Mouse (Mus musculus) ZHBTc4 (cell line): Measurements from ENCODE around the gene Prkag2.

Experiments
- DNase-seq: peaks from one replicate; pipeline ENCODE4 v3.0.0-alpha.2; 2011; ENCODE audit warnings: low read depth, low spot score

Gene Prkag2

DNA sequence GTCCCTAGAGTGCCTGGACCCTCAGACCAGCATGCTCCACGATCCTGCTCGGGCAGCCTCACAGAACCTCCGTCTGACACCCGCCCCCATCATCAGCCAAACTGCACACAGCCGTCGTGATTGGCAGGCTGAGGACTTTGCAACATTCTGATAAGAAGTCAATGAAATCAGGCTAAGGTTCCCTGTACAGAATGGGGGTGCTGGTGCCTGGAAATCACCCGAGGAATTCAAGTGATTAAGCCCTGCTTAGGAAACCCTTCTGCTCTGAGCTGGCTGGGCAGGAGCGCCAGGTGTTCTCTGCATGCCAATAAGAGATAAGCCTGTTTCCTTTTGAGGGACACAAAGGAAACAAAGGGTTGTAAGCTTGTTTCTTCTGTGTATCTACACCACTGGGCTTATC, 131.7 kb downstream of the Prkag2 start:
- no peak for DNase-seq

DNA sequence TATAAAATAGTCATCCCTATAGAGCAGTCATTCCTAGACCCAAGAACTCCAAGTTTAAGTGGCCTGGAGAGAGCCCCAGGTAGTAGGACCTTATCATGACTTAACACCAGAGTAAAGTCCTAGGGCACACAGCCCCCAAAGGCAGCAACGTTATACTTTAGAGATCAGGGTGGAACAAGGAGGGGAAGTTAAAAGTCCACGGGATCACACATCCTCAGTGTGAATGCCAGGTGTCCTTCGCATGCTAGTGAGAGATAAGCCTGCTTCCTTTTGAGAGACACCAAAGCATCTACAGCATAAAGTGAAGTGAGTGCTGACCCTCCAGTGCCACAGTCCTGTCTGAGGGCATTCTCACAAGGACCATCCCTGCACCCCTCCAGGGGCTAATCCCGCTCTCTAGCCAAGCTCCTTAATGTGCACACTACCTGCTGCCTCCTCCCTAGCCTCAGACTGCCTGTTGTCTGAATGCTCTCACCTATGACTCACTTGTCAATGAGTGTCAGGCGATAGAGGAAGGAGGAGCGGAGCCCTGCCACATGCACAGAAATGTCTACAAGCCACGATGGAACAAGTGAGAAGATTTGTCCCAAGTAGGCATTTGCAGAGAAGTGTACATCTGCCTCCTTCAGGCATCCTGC, 132.4 kb downstream of the Prkag2 start:
- DNase-seq, result no peak

DNA sequence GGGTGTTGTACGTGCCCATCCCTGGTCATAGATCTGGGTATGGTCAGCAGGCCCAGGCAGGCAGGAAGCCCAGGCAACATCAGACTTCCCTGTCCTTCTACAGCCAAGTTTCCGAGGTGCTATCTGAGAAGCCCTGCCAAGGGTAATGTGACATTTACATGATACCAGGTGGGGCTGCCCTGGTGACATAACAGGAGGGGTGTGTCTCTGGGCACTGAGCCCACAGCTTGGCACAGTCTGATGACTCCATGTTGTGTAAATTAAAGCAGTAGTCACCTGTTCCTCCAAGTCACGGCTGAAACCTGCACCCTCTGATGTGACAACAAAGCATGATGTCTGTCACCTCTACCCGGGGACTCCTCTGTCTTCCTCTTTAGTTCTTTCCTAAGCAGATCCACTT, 136.7 kb downstream of the Prkag2 start:
- no peak for DNase-seq

DNA sequence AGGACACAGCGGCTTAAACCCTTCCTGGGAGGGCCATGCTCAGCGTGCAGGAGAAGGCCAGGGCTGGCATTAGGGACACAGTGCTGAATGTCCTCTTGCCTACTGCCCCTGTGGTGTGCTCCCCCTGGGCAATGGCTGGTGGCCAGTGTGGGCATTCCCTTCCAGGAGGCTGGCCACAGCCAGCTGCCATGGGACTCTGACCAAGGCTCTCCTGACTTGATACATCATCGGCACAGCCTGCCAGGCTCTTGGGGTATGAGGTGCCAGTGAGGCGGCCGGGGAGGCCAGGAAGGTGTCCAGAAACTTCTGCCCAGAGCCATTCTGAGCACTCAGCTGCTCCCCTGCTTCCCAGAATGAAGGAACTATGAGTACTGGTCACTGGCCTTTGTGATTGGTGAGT, 139.7 kb downstream of the Prkag2 start:
- DNase-seq, result no peak

DNA sequence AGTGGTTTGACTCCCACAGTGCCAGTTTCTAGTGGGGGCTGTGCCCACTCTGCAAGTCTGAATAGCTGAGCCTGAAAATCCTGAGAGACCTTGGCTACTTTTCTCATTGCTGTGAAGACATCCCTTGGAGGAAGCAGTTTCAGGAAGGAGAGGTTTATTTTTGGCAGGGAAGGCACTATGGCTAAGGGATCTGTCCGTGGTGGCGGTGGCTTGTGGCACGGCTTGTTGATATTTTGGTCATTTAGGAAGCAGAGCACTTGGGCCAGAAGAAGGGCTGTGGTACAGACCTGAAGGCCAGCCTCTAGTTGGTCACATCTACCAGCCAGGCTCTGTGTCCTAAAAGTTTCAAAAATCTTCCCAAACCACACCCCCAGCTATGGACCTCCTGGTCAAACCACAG, 140.7 kb downstream of the Prkag2 start:
- DNase-seq, result no peak

DNA sequence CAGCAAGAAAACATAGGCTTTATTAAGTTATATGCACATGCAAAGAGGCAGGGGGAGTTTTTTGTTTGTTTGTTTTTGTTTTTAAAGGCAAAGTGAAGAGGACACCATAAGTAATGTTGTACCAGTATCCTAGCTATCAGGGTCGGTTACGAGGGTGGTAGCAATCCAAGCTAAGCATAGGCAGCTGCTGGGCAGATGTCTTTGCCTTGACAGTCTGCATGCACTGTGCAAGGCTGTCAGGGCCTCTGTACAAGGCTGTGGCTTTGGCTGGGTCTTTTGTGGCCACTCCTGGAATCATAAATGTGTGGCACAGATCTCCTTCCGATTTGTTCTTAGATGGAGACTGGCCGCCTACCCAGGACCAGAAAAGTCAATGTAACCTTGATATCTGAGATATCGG, 141.8 kb downstream of the Prkag2 start:
- no peak for DNase-seq

DNA sequence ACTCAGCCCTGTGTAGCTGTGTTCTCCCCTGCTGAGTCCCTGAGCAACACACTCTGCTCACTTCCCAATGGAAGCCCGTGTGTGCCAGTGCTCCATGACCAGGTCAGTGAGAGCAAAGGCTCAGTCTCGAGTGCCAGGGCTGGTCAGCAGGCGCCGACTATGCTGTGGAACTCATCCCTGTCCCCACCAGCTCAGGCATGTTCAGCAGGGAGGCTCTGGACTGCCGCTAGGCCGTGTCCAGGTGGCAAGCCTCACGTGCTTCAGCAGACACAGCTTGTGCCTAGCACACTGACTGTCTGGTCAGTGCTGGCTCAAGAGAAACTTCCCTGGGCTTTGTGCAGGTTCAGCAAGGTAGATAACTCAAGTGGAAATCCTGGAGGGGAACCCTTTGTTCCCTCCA, 143.6 kb downstream of the Prkag2 start:
- DNase-seq, result no peak

DNA sequence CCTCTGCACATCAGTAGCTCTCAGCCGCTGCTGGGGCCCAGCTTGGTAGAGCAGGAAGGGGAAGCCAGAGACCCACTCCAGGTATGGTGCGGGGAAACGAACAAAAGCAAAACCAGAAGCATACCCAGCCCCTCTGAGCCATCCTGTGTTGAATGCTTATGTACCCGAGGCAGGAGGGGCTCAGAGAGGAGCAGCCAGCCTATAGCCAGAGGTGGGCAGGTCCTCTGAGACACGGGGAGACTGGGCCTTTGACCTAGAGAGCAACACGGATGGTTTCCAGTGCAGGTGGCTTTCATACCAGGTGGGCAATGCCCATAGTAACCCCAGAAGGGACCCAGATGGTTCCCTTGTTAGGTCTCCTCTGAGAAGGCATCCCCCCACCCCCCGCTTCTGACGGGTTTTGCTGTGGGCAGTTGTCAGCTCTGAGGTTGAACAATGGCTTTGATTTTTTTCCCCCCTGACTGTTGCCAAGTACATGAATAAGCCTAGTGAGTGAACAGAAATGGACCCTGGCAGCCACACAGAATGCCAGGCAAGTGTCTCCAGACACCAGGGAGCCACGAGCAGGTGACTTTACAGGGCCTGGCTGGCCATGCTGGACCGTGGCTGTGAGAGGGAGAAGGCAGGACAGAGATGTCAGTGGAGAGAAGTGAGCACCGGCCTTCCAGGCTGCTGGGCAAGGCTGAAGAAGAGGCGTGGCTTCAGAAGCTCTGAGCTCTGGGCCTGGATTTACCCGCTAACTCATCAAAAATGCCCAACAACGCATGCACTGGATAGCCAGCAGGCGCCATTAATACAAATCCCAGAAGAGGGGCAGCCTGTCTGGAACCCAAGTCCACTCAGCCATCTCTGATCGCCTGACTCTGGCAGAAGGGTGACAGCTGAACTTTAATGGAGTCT, 147.3 kb downstream of the Prkag2 start:
- no peak for DNase-seq

DNA sequence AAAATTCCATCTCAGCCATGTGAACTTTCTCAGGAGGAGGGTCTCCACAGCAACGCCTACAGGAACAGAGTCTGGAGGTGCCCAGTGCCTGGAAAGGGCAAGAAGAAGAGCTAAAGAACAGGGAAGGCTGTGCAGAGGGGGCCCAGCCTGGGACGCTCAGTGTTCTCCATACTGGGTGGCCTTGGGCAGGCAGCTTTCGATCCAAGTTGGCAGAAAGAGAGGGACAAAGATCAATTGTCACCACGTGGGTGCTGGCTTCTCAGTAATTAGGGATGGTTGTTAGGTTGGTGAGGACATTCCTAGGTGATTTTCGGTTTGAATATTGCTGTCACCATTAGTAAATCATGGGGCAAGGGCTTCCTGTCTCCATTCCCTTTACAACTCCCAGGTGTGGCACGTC, 148.2 kb downstream of the Prkag2 start:
- no peak for DNase-seq

DNA sequence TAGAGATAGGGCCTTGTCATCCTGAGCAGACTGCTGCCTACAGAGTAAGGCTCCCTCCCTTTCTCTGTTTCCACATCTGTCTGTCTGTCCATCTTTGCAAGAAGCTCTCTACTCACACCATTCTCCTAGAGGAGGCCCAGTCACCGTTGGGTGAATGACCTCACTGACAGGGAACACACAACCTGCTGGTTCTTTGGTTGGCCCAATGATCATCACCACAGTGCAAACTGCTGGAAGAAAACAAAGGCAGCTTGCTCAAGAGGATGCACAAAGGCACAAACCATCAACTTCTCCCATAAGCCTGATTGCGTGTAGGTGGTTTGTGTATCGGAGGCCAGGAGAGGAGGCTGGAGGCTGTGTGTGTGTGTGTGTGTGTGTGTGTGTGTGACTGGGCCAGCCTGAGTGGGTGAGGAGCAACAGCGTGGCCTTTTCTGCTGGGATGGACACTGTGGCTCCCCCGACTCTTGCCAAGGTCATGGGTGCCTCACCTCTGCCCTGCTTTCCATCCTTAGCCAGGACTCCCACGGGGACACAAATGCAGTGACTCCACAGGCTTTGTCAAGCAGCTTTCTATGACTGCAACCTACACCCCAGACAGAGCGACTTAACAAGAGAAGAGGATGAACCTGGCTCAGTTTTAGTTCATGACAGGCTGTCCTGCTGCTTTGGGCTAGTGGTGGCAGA, 149.4 kb downstream of the Prkag2 start:
- DNase-seq, result no peak

DNA sequence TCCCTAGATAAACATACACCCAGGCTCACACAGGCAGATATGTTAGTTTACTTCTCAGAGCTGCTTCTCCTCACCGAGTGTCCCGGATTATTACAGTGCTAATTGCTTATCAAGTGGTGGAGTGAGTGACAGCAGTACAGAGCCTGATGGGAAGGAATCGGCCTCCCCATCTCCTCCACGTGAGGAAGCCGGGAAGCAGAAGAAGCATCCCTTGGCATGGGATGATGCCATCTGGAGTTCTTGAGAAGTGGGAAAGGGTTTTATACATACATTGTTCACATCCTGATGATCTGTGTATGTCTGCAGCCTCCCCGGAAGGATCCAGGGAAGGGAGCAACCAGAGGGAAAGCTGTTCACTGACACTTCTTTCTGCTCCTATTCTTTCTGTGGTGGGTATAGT, 150.4 kb downstream of the Prkag2 start:
- DNase-seq, result no peak

DNA sequence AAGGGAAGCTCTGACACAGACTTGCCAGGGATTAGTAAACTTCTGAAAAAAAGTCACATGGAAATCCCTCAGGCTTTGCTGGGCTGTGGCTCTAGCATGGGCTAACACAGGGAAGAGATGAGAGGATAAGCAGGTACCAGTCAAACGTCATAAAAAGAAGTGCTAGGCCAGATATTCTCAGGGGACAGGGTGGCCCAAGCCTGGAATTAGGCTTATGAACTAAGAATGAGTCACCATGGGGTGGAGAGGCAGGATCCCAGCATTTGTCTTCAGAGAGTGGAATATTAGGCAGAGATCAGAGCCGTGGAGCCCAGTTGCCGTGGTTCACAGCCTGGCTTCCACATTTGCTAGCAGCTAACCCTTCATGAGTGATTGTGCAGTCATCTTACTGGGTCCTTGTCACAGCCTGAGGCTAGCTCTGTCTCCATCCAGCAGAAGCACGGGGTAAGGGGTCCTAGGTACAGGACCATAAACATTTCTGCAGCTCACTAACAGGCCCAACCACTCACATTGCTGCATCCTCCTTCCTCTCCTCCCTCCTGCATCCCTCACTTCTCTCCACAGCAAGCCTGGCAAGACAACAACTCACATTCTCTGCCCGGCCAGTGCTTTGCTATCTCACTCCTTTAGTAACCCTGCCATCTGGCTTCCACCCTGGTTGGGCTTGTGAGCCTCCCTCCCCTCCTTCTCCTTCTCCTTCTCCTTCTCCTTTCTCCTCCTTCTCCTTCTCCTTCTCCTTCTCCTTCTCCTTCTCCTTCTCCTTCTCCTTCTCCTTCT, 162.2 kb downstream of the Prkag2 start:
- no peak for DNase-seq

DNA sequence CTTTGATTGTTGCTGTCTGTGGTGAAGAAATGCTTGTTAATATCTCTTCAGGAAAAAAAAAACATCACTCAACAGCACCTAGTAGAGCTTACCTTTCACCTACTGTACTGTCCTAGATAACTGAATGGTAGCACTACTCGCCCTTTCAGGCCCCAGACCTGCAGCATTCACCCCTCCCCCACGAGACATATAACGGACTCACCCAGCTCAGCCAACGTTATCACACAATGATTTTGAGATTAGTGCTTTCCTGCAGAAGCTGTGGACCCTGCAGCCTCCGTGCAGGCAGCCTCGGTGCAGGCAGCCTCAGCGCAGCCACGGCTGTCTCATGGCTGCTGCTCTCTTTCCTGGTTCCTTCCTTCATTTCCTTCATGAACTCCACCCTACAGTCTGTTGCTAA, 164.0 kb downstream of the Prkag2 start:
- no peak for DNase-seq

DNA sequence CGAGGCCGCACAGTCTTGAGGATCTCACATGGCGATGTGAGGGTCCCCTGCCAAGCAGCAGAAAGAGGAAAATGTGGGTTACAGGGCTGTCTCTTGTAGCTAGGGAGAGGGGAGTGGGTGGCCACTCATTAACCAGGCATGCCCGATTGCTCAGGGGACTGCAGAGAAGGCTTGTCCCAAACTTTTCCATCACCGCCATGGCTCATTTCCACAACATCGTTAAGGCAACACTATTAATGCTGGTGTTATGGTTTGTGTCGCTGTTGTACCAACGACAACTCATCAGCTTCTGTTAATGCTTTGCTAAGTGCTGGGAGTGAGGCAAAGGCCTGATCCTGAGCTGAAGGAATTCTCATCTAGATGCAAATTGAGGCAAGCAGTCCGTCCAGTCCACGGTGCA, 165.0 kb downstream of the Prkag2 start:
- no peak for DNase-seq

DNA sequence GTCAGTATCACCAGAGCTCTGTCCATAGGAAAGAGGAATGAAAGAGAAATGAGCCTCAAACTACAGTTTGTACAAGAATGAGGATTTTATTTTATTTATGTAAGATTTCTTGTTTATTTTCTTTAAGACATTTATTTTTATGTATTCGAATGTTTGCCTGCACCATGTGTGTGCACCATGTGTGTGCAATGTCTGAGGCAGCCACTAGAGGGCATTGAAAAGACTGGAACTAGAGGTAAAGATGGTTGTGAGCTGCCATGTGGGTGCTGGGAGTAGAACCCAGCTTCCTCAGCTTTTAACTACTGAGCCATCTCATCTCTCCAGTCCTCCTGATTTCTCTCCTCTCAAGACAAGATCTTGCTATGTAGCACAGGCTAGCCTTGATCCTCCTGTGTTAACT, 166.7 kb downstream of the Prkag2 start:
- peak; percentile 54 for DNase-seq

DNA sequence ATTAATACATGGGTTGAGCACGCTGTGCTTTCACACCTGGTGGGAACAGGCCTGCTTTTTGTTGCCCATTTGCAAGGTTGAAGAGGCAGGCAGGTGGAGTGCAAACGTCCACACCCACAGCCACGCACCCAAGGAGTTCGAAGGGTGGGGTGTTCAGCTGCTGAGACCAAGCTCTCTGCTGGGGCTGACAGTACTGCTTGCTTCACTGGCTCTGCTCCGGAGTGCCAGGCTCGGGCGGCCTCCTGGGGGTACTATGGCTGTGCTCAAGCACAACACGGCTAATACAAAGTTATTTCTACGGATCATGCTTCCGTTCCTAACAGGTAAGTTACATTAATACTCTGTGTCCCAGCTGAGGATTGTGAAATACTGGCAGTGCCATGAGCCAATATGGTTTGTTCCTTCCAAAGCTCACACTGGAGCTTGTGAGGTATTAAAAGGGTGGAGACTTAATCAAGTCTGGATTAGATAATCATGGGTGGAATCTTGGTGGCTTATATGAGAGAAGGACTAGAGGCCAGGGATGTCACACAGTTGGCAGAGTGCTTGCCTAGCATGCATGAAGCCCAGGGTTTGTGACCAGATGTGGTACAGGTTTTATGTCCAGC, 168.8 kb downstream of the Prkag2 start:
- DNase-seq, result no peak

DNA sequence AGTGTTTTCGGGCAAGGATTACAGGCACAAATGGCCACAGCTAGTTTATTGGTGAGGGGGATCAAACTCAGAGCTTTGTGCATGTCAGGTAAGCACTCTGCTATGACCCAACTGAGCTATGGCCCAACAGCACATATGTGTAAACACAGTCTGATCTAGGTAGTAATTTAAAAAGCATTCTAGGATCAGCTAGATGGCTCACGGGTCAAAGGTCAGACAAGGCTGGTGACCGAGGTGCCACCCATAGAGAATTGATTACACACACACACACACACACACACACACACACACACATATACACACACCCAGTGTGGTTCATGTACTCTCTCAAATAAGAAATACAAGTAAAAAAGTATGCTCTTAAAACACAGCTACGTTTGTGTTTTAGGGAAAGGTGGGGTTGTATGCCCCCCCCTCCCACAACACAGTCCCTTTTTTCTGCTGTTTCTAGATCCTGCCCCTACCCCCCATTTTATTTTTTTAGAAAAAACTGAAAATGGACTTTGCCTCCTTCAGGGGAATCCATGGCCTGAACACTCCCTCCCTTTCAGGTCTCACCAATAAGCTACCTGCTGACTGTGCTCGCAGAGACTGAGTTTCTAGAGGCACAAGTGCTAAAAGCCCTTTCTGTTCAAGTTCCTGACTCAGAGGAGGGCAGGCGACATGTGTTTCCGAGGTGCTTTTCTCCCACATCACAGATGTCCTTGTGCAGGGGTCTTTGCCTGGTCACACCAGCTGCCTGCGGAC, 169.4 kb downstream of the Prkag2 start:
- DNase-seq, result no peak

DNA sequence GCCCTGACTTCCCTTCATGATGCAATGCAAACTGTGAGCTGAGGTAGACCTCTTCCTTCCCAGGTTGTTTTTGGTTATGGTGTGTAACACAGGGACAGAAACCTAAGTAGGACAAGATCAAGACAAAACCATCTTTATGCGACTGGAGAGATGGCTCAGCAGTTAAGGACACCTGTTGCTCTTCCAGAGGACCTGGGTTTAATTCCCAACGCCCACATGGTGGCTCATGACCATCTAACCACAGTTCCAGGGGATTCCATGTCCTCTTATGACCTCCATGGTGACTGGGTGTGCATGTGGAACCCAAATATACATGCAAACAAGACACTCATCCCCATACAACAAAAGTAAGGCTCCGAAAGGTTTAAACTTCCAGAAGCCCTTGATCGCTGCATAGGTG, 171.6 kb downstream of the Prkag2 start:
- no peak for DNase-seq

DNA sequence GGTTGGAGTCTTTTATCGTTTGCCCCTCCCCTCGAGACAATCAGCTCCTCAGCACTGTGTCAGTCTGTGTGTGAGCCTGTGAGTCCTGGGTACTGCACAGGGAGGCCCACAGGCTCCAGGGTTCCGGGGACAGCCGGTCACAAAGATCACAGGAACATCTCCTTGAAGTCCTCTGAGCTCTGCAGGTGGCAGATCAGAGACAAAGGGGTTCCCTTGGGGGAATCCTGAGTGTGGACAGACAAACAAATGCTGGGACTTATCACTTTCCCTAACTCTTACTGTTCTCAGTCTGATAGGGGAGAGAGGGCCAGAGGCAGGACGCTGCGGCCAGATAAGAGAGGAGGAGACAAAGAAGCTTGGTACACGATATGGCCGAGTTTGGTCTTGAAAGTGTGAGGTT, 172.7 kb downstream of the Prkag2 start:
- no peak for DNase-seq

DNA sequence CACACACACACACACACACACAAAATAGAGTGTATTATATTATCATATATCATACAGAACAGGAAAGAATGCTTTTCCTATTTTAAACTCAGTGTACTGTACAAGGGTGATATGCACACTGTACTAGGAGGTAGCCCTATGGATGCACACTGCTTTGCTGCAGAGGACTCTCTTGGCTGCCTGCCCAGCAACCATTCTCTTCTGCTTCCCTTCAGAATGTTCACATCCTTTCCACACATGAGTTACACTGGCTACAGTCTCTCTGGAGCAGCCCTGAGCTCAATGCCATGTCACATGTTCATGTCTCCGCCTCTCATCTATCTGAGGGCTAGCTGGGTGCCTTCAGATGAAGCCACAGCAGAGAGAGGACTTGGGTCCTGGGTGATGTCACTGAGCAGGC, 181.3 kb downstream of the Prkag2 start:
- DNase-seq, result no peak

DNA sequence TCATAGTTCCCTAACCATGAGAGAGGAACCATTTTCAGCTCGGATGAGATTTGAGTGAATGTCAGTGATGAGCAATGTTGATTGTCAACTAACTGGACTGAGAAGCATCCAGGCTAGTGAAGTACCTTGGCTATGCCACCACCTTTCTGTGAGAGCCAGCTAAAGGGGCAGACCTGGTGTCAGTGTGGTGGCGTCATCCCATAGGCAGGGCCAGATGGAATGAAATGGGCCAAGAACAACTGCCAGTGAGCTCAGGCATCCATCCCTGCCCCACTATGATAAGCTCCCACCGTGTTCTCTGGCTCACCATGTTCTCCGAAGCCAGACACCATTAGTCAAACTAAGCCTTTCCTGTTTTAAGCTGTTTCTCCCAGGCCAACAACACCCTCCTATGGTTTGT, 183.9 kb downstream of the Prkag2 start:
- no peak for DNase-seq
